Mouse (Mus musculus): ENCODE results near the gene 1700113H08Rik. TPM values are rescaled to one million over a fixed set of nuclear protein-coding genes. Genes with fewer than 3 reads are reported as not detected.

The 1700113H08Rik gene
- polyA plus RNA-seq (2015; fragmentation: Nextera tagmentation; extraction: Ambion mirVana): not detected in 2 replicates

DNA sequence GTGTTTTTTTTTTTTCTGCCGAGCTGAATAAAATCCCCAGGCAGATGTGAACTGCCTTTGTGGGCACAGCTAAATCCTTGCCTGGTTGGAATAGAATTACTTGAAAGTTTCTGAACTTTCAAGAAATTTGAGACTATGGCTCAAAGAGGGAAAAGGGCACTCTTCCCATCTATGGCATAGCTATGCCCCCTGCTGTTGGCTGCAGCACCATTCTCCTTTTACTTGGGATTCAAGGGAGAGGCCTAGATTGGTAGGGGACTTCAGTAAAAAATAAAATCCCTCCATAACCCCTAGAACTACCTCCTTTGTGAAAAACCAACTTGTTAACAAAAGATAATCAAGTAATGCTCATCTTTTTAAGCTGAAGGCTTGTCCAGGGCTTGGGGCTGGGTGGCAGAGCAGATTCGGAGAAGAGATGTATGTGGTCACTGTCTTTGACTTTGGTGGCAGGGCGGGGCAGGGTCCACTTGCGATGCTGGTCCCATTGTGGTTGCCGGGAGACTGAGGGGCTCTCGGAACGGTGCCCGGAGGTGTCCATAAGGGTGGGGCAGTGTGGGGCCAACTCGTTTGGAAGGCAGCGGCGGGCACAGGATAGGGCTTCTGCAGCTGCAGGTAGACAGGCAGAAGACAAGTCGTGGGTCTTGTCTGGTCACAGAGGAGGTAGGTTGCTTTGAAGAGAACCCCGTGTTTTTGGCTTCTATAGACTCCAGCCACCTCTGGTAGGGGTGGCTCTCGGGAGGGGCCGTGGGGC lies at the start of gene 1700113H08Rik:
Gene 1700113H08Rik (plus strand): TSS at position 546 of the 751 bp plus-strand sequence.
- Histone ChIP-seq H3K27me3 (ENCODE audit: insufficient read depth, low read length) (no peaks in the 10 kb centered on the region), H3K9me3 (replicated peaks; ENCODE audit: low read length) (no peaks in the 10 kb centered on the region), H3K36me3 (ENCODE audit: insufficient read depth, low read length) (no peaks in the 10 kb centered on the region), H3K4me2 (ENCODE audit: low read length) (peak within 1 kb of the TSS; percentile 71), H3K27ac (no peak within 1 kb of the TSS), H3K4me1 (replicated peaks; ENCODE audit: insufficient read depth, low read length) (no peaks in the 10 kb centered on the region), H3K4me3 (replicated peaks; ENCODE audit: low read depth, low read length) (peak within 1 kb of the TSS; percentile 34), H3K9ac (ENCODE audit: low read depth, low read length) (0 out of 2 replicates have a peak within 1 kb of the TSS, but pooled peaks have one; percentile 3)
- DNase-seq (ENCODE audit: low spot score): peak; percentile 60
- 9% methylated on average over 15 of the region's 15 CpGs for WGBS
- peak; percentile 60 for TF ChIP-seq CTCF (IDR thresholded peaks at IDR 0.05; ENCODE audit: low read depth)
- ATAC-seq (replicated peaks; ENCODE audit: low FRiP score, low read depth): peak; percentile 25; the same call in 1 of the 2 replicates

GRCm38 (mm10) chr10:87008215-87008499 lies 49.7 kb upstream of the 1700113H08Rik start:
- H3K9me3 ChIP-seq (replicated peaks; ENCODE audit: low read length): no peaks in the 10 kb centered on the region
- H3K27ac ChIP-seq: no peak overlapping the region
- H3K4me3 ChIP-seq (replicated peaks; ENCODE audit: low read depth, low read length): no peak overlapping the region
- no peak for TF ChIP-seq CTCF (IDR thresholded peaks at IDR 0.05; ENCODE audit: low read depth)
- no peaks in the 10 kb centered on the region for H3K36me3 ChIP-seq (ENCODE audit: insufficient read depth, low read length)
- ATAC-seq (replicated peaks; ENCODE audit: low FRiP score, low read depth): no peak
- 72% methylated on average over 3 of the region's 3 CpGs for WGBS
- H3K4me1 ChIP-seq (replicated peaks; ENCODE audit: insufficient read depth, low read length): no peaks in the 10 kb centered on the region
- H3K9ac ChIP-seq (ENCODE audit: low read depth, low read length): no peak overlapping the region
- no peaks in the 10 kb centered on the region for H3K27me3 ChIP-seq (ENCODE audit: insufficient read depth, low read length)
- DNase-seq (ENCODE audit: low spot score): no peak
- H3K4me2 ChIP-seq (ENCODE audit: low read length): no peak overlapping the region

- no peak overlapping the region for H3K27ac ChIP-seq
- no peak for ATAC-seq (replicated peaks; ENCODE audit: low FRiP score, low read depth)
- no peaks in the 10 kb centered on the region for H3K36me3 ChIP-seq (ENCODE audit: insufficient read depth, low read length)
- no peak overlapping the region for H3K4me2 ChIP-seq (ENCODE audit: low read length)
- no peak overlapping the region for H3K9ac ChIP-seq (ENCODE audit: low read depth, low read length)
- no peaks in the 10 kb centered on the region for H3K4me1 ChIP-seq (replicated peaks; ENCODE audit: insufficient read depth, low read length)
- H3K9me3 ChIP-seq (replicated peaks; ENCODE audit: low read length): no peaks in the 10 kb centered on the region
- no peak for TF ChIP-seq CTCF (IDR thresholded peaks at IDR 0.05; ENCODE audit: low read depth)
- no peak for DNase-seq (ENCODE audit: low spot score)
- no peak overlapping the region for H3K4me3 ChIP-seq (replicated peaks; ENCODE audit: low read depth, low read length)
- no peaks in the 10 kb centered on the region for H3K27me3 ChIP-seq (ENCODE audit: insufficient read depth, low read length)
- 87% methylated on average over 7 of the region's 7 CpGs for WGBS
Measured at GRCm38 (mm10) chr10:87012087-87012486, 45.8 kb upstream of the 1700113H08Rik start.

- Histone ChIP-seq H3K4me2 (ENCODE audit: low read length) (no peak overlapping the region), H3K27ac (no peak overlapping the region), H3K9me3 (replicated peaks; ENCODE audit: low read length) (no peaks in the 10 kb centered on the region), H3K27me3 (ENCODE audit: insufficient read depth, low read length) (no peaks in the 10 kb centered on the region), H3K4me3 (replicated peaks; ENCODE audit: low read depth, low read length) (no peak overlapping the region), H3K36me3 (ENCODE audit: insufficient read depth, low read length) (no peaks in the 10 kb centered on the region), H3K9ac (ENCODE audit: low read depth, low read length) (no peak overlapping the region), H3K4me1 (replicated peaks; ENCODE audit: insufficient read depth, low read length) (no peaks in the 10 kb centered on the region)
- ATAC-seq (replicated peaks; ENCODE audit: low FRiP score, low read depth) (no peak; the same call in 1 of the 2 replicates), DNase-seq (ENCODE audit: low spot score) (peak; percentile 44)
- no peak for TF ChIP-seq CTCF (IDR thresholded peaks at IDR 0.05; ENCODE audit: low read depth)
- WGBS: 53% methylated on average over 7 of the region's 7 CpGs
Measured at GRCm38 (mm10) chr10:87014391-87014965, 43.4 kb upstream of the 1700113H08Rik start.

DNA sequence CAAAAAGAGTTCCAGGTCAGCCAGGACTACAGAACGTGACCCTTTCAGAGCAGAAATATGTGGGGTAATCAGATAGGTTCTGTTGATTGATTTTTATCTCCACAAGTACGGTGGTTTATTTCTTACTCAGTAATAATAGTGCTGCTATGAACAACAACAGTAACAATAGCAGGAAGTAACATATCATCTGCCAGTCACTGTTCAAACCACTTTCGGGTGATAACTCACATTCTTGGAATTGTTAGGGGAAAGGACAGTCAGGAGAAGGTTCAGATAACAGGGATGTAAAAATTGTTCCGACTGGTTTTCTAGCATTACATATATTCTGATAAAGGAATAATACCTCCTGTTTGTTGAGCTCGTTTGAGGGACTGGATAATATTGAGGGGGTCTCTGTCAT lies 42.4 kb upstream of the 1700113H08Rik start:
- no peaks in the 10 kb centered on the region for H3K27me3 ChIP-seq (ENCODE audit: insufficient read depth, low read length)
- H3K4me1 ChIP-seq (replicated peaks; ENCODE audit: insufficient read depth, low read length): no peaks in the 10 kb centered on the region
- no peak overlapping the region for H3K9ac ChIP-seq (ENCODE audit: low read depth, low read length)
- ATAC-seq (replicated peaks; ENCODE audit: low FRiP score, low read depth): no peak
- TF ChIP-seq CTCF (IDR thresholded peaks at IDR 0.05; ENCODE audit: low read depth): no peak
- WGBS: 22% methylated on average over 5 of the region's 5 CpGs
- H3K4me3 ChIP-seq (replicated peaks; ENCODE audit: low read depth, low read length): no peak overlapping the region
- DNase-seq (ENCODE audit: low spot score): peak; percentile 41
- H3K36me3 ChIP-seq (ENCODE audit: insufficient read depth, low read length): no peaks in the 10 kb centered on the region
- H3K4me2 ChIP-seq (ENCODE audit: low read length): no peak overlapping the region
- H3K9me3 ChIP-seq (replicated peaks; ENCODE audit: low read length): no peaks in the 10 kb centered on the region
- no peak overlapping the region; the same call in 1 of the 2 replicates for H3K27ac ChIP-seq

DNA sequence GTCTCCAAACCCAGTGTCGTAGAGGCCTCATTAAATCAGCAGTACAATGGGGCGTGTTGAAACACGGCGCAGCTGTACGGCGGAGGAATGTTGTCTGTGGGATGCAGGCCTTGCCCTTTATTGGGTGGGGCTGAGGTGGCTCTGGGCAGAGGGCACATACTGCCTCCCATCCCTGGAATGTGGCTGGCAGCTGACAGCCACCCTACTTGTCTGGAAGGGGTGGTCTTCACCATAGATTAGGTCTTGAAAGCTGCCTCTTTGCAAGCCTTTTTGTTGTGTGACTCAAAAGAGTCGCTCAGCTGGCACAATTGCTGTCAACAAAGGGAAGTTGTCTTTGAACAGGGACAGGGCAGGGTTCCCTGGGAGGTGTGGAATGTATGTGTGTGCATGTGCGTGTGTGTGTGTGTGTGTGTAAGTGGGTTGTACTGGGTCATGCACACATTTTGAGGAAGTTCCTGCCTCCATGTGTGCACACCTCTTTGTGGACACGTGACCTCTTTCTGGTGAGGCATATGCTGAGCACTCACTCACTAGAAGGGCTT lies 41.6 kb upstream of the 1700113H08Rik start:
- Histone ChIP-seq H3K9me3 (replicated peaks; ENCODE audit: low read length) (no peaks in the 10 kb centered on the region), H3K27ac (no peak overlapping the region), H3K27me3 (ENCODE audit: insufficient read depth, low read length) (no peaks in the 10 kb centered on the region), H3K4me2 (ENCODE audit: low read length) (no peak overlapping the region), H3K4me1 (replicated peaks; ENCODE audit: insufficient read depth, low read length) (no peaks in the 10 kb centered on the region), H3K36me3 (ENCODE audit: insufficient read depth, low read length) (no peaks in the 10 kb centered on the region), H3K4me3 (replicated peaks; ENCODE audit: low read depth, low read length) (no peak overlapping the region), H3K9ac (ENCODE audit: low read depth, low read length) (no peak overlapping the region)
- 41% methylated on average over 9 of the region's 9 CpGs for WGBS
- ATAC-seq (replicated peaks; ENCODE audit: low FRiP score, low read depth): peak; percentile 50
- no peak for TF ChIP-seq CTCF (IDR thresholded peaks at IDR 0.05; ENCODE audit: low read depth)
- DNase-seq (ENCODE audit: low spot score): peak; percentile 65

Measured in kidney, postnatal 0 days (tissue).